ENCODE assay signal across 9 mouse cellular contexts in genomic region chr7:98881887-98882286, GRCm38 (mm10).
DNase-seq lines count a peak whose midpoint lies in the region.
"Had no signal": no experiment of that assay in that cellular context is flagged by ENCODE, and none has a peak within 500 bp of the region (broad histone marks: within the 10 kb centered on the region; RNA-seq: fewer than 3 reads in every experiment).

No protein-coding gene starts in this region.

- DNase-seq in cerebellum, adult 18-20 months: peak; percentile 23 to 35
- DNase-seq in cerebellum, postnatal 4 days (ENCODE audit: low spot score in 2 of 2): no peak
- DNase-seq in kidney, adult 9 months: peak; percentile 25
- no peak for DNase-seq in kidney, postnatal 14 days
- peak; percentile 28 for DNase-seq in lung, postnatal 36 days
- no peak for DNase-seq in lung, postnatal 25 days (ENCODE audit: low spot score)
- no peak for DNase-seq in B cell, adult 2 months
- no peak for DNase-seq in spleen, postnatal 36 days (ENCODE audit: low spot score in 2 of 2)
- DNase-seq: heart, adult 11 months had no signal

Comparison
In these comparisons a context has a peak if more than half of its experiments do, and no peak if none do; other contexts are left out.
1. DNase-seq: peak in cerebellum, adult 18-20 months (2 of 2), kidney, adult 9 months (single experiment) and lung, postnatal 36 days (single experiment); none in cerebellum, postnatal 4 days (0 of 2), kidney, postnatal 14 days (single experiment), lung, postnatal 25 days (single experiment), B cell, adult 2 months (0 of 2) and spleen, postnatal 36 days (0 of 2).